Mouse (Mus musculus): ENCODE data around the gene Prr3. TPM values are rescaled to one million over a fixed set of nuclear protein-coding genes. Genes with fewer than 3 reads are reported as not detected.
"Not testable (repeated sequence)": the region's sequence is repeated elsewhere in the genome, so short reads cannot be mapped to it uniquely, and the experiment has no call there.

Prr3 gene
- polyA plus RNA-seq (2012; rRNA removed) = 22.2 and 23.7 TPM in 2 replicates

DNA sequence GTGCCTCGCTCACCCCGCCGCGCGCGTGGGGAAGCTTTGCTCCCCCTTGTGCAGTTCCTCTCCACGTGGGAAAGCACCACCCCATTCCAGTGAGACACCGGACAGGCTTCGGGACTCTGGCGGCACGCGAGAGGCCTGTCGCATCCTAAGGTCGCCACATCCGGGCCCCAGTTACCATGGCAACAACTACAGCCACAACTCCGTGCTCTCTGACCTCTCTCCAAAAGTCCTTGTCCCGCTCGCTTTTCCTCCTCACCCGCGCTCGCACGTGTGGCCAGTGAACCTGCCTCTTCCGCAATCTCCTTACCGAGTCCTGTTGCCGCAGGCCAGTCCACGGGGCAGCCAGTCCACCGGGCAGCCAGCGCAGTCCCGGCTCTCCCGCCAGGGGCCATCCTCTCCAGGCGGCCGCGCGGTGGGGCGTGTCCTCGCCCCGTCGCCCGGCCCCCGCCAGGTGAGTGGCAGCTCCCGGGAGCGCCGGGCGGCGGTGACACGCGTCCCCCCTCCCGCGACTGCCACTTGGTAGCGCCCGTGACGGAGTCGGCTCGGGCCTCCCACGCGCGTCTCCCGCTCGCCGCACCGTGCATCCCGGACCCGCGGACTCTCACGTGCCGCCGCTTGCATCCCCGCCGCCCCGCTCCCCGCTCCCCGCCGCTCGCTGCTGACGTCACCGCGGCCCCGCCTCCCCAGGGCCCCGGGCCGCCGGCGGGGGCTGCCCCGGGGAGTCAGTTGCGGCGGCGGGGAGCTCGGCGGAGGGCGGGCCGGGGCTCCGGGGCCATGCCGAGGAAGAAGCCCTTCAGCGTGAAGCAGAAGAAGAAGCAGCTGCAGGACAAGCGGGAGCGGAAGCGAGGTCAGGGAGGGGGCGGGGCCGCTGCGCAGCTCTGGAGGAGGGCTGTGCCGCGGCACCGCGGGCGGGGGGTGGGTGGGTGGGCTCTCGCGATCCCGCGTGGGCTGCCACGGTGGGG lies at the start of gene Prr3, which contains the start of gene Gnl1:
Gene Prr3, minus strand, starts transcription at position 836 of the 962 bp plus-strand sequence.
Gene Gnl1, plus strand, starts transcription at position 451 of the 962 bp plus-strand sequence.
- DNase-seq (ENCODE audit: low spot score) = peak; percentile 93

DNA sequence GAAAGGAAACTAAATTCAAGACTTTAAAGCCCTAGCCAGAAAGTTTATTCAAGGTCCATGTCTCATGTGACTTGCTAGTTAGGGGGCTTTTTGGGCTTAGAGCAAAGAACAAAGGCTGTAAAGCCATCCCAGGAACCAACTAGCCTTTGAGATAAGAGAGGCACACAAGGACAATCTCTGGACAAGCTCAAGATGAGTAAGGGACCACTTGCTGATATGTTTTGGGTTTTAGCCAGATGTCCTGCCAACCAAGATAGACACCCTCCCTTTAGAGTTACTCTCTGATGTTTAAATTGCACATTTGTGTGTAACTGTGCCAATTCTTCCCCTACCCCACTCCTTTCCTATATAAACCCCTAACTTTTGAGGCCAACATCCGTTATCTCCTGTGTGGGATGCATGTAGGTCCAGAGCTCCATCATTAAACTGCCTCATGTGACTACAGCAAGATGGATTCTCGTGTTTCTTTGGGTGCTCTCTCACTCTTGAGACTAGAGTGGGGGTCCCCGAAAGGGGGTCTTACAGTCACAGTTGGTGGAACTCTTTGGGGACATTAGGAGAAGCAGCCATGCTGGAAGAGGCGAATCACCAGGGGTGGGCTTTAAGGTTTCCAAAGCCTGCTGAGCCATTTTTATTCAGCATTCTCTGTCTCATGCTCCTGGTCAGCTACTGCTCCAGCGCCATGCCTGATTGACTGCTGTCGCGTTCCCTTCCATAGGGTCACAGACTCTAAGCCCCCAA lies 49.0 kb upstream of the Prr3 start:
- no peak for DNase-seq (ENCODE audit: low spot score)

DNA sequence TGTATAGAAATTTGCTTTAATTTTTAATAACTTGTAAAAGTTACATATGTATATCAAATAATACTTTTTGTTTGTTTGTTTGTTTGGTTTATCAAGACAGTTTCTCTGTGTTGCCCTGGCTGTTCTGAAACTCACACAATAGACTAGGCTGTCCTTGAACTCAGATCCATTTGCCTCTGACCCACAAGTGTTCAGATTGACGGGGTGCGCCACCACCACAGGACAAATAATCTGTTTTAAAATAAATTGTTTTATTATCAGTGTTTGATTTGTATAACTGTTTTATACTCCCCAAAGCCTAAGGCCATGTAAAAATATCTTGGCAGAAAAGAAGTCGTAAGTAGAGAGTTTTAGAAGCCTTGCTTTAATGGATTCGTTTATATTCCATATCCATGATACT lies 47.6 kb upstream of the Prr3 start:
- no peak for DNase-seq (ENCODE audit: low spot score)

DNA sequence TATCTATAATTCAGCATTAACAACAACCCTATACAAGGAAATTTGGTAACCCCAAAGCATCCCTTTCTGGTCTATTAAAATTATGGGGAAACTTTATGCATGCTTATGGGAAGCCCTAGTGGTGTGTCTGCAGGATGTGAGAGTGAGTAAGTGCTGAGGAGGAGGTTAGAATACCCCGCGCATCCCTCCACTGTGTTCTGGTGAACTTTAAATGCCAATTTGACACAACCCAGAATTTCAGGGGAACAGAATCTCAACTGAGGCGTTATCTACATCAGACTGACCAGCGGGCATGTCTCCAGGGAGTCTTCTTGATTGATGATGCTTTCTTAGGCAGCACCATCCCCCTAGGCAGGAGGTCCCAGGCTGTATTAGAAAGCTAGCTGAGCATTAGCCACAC lies 45.9 kb upstream of the Prr3 start:
- DNase-seq (ENCODE audit: low spot score) = no peak

DNA sequence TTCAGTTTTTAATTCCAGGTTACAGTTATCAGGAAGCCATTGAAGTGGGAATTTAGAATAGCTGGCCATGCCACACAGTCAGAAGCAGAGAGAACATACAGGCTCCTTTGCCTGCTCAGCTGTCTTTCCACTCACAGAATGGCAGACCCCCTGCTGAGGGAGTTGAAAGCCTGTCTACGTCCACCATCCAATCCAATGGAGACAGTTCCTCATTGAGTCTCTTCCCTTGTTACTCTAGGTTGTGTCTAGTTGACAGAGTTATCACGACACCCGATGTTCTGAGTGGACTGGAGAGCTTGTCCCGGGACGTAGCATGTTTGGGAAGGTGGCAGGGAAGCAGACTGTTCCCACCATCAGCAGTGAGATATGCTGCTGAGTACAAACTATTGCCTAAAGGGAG lies 45.2 kb upstream of the Prr3 start:
- no peak for DNase-seq (ENCODE audit: low spot score)

DNA sequence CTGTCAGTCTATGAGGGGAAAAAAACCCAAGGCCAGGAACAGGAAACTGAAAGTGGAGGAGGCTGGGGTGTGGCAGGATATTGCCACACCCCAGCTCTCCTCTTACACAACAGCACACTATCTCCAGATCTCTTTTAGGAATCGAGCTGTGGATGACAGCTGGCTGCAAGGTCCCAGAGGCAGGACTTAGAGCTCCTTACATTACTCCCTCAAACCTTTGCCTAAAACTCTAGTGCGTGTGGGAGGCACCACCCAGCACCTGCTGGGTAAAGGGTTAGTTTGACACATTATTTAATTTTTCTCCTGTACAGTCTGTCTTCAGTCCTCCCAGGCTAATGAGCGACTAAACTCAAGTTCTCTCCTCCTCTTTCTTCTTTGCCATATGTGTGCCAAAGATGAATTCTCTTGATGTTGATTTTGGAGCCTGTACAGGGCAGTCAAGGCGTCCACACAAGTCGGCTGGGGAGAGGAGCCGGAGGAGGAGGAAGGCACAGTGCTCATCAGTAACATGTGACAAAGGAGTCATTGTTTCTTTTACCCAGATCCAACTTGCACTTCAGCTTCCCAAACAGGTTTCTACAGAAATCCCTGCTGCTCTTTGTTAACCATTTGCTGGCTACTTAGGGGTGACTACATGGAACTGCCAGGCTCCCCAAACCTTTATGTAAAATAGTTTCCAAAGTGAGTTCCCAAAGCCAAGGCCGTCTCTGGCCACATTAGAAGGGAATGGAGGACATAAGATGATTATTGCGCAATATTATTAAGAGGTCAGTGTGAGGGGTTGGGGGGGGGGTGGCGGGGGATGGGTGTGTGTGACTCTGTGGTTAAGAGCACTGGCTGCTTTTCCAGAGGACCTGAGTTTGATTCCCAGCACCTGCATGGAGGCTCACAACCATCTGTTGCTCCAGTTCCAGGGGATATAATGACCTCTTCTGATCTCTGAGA lies 43.9 kb upstream of the Prr3 start:
- no peak for DNase-seq (ENCODE audit: low spot score)

DNA sequence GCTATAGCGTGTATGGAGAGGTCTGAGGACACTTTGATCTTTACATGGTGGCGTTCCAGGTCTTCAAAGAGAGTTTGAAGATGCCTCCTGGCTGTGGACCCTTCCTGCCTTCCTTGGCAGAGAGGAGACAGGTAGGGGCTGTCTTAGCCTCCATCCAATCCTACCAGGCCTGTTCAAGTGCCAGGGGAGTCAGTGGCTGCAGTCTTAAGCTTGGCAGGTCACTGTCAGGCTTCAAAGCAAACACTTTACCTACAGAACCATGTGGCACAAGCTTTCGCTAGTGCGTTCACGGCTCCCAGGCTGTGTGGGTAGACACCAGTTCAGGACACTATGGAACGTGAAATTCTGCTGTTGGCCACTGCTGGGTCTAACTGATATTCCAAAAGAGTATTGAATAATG lies 42.9 kb upstream of the Prr3 start:
- no peak for DNase-seq (ENCODE audit: low spot score)

DNA sequence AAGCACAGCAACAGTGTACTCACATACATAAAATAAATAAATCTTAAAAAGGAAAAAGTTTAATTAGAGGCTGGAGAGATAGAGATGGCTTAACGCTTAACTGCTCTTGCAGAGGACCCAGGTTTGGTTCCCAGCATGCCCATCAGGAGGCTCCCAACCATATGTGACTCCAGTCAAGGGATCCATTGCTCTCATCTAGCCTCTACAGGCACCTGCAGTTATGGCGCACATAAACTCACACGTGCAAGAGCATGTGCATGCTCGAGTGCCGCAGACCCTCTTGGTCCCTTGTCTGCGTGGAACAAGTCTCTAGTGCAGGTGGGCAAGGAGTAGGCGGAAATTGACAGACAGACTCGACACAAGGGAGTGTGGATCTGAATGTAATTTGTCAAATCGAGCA lies 42.1 kb upstream of the Prr3 start:
- DNase-seq (ENCODE audit: low spot score) = no peak

DNA sequence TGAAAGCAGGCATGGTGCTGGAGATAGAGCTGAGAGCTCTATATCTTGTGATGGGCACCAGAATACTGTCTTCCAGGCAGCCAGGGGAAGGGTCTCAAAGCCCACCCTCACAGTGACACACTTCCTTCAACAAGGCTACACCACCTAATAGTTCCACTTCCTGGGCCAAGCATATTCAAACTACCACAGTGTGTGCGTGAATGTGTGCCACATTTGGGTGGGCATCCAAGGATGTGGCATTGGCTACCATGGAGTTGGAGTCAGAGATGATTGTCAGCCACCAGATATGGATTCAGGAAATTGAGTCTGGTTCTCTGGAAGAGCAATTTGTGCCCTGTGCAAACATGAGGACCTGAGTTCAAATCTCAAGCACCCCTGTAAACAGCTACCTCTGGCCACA lies 41.3 kb upstream of the Prr3 start:
- DNase-seq (ENCODE audit: low spot score) = no peak

DNA sequence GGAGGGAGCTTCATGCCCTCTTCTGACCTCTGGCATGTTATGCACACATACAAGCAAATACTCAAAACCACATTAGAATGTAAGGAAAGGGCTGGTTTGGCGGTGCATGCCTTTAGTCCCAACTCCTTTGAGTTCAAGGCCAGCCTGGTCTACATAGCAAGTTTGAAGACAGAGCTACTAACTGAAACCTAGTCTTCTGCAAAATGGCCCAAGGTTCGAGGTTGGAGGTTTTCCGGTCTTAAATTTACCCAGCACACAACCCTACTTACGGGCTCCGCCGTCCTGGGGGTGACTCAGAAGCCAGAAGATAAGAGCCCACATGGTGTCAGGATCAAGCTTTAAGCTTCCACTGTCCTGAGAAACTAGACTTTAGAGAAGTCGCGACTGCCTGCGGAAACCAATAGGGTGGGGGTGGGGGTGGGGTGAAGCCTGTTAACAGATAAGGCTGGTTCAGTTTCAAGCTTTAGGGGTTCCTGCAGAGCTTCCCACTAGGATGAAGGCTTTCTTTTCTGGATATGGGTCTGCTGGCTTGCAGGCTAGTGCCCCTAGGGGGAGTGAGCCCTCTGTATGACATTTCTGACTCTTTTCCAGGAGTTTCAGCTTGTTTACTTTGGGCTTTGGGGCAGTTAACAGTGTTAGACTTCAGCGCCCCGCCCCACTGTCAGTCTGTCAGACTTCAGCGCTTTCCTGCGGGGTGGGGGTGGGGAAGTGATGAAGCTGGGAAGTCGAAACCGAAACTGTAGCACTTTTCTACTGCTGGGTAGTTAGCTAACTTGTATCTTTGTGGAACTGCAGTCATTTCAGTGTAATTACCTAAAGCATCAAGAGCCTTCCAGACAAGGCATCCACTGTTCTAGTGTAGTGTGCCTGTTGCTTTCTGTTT lies 40.4 kb upstream of the Prr3 start, which contains the start of gene H2-T24:
Gene H2-T24, minus strand, starts transcription at position 370 of the 883 bp plus-strand sequence.
- no peak for DNase-seq (ENCODE audit: low spot score)

DNA sequence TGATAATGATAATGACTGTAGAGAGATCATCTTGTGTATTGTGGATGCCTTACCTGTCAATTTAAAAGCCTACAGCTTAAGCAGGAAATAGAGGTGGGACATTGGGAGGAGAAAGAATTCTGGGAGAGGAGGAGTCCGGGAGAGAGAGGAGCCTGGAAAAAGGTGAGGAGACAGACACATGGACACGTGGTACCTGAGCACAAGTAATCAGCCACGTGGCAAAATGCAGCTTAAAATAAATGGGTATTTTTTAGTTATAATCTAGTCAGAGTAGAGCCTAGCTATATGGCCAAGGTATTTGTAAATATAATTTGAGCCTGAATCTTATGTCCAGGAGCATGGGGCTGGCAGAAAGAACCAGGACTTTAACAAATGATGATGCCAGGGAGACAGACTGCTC lies 39.5 kb upstream of the Prr3 start:
- DNase-seq (ENCODE audit: low spot score) = no peak

DNA sequence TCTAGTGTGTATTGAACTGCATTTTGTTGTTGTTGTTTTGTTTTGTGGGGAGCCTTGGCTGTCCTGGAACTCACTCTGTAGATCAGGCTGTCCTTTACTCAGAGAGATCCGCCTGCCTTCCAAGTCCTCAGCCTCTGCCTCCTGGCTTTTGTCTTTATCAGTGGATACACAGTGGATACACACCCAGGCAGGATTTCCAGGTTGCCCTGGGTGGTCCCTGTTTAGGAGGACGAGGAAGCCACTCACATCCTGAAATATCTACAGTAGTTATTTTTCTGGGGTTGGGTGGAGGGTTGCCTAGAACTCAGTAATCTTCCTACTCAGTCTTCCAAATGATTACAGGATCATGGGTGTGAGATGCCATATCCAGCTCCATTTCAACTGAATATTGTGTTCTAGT lies 38.9 kb upstream of the Prr3 start:
- no peak for DNase-seq (ENCODE audit: low spot score)

DNA sequence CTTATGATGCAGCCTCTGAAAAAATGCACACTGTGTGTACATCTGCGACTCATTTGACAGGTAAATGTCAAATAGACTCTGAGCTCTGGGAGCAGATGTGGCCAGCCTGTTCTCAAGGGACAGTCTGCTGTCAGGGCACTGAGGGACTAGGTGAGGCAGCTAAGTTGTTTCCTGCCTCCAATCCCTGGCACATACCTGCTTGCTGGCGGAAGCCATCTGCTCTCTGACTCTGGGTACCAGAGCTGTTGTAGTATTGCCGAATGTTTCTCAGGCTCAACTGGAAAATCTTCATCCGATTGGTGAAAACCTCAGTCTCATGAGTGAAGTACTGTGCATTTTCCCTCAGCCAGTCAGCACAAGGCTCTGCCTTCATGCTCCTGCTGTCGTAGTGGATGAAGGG lies 37.0 kb upstream of the Prr3 start:
- no peak for DNase-seq (ENCODE audit: low spot score)

DNA sequence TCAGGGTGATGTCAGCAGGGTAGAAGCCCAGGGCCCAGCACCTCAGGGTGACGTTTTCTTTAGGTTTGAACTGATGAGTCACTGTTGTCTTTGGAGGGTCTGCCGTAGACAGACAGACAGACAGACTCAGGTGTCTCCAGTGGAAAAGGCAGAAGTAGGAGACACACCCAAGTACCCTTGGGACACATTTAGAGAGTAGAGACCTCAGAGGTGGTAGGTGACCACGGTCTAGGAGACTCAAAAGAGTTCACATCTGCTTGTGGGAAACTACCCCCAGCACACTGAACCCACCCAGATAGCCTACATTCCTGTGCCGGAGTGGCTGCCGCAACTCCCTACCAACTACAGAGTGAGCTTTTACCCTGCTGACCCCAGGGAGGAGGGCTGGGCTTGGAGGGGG lies 34.9 kb upstream of the Prr3 start:
- DNase-seq (ENCODE audit: low spot score) = no peak

DNA sequence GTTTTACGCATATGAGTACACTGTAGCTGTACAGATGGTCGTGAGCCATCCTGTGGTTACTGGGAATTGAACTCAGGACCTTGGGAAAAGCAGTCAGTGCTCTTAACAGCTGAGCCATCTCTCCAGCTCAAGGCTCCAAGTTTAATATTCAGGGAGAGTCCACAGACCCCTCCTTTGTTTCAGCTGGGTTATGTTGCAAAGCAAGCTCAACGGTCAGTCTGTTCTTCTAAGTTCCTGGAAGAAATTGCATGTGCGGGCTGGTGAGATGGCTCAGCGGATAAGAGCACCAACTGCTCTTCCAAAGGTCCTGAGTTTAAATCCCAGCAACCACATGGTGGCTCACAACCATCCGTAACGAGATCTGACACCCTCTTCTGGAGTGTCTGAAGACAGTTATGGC lies 24.4 kb upstream of the Prr3 start:
- DNase-seq (ENCODE audit: low spot score) = not testable (repeated sequence)

DNA sequence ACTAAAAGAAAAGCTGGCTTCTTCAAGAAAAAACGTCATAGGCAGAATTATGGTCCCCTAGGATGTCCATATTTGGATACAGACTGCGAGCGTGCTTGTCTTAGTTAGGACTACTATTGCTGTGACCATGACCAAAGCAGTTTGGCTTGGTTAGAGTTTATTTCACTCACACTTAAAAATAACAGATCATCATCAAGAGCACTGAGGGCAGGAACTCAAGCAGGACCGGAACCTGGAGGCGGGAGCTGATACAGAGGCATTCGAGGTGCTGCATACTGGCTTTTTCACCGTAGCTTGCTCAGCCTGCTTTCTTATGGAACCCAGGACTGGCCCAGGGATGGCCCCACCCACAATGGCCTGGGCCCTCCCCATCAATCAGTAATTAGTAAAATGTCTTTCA lies 23.3 kb upstream of the Prr3 start:
- DNase-seq (ENCODE audit: low spot score) = no peak

DNA sequence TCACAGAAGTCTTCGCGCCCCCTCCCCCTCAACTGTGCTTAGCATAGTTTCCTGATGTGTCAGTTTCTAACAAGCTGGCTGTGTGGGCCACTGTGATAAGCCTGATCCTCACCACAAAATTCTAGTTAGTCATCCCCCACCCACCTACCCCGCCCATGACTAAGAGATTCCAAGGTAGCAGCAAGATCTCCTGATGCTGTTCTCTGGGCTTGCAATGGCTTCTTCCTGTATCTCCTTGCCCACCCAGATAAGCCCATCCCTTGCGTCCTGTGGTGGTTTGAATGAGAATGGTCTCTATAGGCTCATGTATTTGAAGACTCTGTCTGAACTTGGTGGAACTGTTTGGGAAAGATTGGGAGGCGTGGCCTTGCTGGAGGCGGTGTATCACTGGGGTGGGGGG lies 21.9 kb upstream of the Prr3 start:
- no peak for DNase-seq (ENCODE audit: low spot score)

DNA sequence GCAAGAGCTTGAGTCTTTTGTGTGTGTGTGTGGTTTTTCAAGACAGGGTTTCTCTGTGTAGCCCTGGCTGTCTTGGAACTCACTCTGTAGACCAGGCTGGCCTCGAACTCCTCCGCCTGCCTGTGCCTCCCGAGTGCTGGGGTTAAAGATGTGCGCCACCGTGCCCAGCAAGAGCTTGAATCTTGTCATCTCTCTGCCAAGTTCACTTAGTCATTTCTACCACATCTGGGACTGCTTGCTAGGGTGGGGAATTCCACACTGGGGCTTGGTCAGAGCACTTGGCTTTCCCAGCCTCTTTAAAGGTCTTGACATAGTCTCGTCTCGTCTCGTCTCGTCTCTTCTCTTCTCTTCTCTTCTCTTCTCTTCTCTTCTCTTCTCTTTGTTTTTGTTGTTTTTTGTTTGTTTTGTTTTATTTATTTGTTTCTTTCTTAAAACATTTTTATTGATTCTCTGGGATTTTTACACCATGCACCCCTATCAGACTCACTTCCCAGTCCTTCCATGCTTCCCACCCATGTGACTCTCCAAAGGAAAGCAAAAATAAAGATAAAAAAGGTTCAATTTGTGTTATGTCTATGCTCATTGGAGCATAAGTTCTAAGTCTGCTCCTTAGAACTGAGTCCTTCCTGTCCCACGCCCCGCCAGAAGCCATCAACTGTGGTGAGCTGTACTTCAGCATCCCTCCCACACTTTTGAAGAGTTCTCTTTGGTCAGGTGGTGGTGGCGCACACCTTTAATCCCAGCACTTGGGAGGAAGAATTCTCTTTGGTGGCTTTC lies 21.3 kb upstream of the Prr3 start:
- no peak for DNase-seq (ENCODE audit: low spot score)

DNA sequence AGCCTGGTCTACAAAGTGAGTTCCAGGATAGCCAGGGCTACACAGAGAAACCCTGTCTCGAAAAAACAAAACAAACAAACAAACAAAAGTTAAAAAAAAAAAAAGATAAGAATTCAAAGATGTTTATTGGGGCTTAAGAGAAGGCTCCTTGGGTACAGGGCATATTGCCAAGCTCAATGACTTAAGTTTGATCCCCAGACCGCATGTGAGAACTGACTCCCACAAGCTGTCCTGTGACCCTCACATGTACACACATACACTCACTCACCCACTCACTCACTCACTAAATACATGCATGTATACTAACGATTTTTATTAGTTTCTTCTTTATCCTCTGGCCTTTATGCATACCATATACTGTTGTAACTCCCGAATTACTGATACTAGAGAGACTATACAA lies 20.3 kb upstream of the Prr3 start:
- no peak for DNase-seq (ENCODE audit: low spot score)

DNA sequence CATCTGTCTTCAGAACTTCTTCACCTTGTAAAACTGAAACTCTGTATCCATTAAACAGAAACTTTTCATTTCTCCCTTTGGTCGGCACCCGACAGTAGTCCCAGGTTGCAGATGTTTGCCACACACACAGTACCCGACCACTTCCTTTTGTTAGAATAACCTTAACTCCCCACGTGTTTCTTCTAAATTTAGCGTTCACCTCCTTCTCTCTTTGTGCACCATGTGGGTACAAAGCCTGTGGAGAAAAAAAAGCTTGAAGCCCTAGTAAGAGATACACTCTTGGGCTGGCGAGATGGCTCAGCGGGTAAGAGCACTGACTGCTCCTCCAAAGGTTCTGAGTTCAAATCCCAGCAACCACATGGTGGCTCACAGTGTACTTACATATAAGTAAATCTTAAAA lies 19.3 kb upstream of the Prr3 start:
- DNase-seq (ENCODE audit: low spot score) = no peak

Measured in urinary bladder, adult 2 months (tissue).